Mouse (Mus musculus) intestine, embryonic 14.5 days (tissue): ENCODE measurements around the gene Timm44. TPM values are rescaled to one million over a fixed set of nuclear protein-coding genes. Genes with fewer than 3 reads are reported as not detected.
A peak's percentile ranks its signal among the peaks of the same experiment; 100 is the strongest.

Source experiments
- ATAC-seq: fragments of 200-750 bp; cut with Nextera tagmentation; replicated peaks from 2 replicates; pipeline ENCODE4 v1.8.0; 2017; ENCODE audit warnings: low read depth, moderate number of reproducible peaks, moderate TSS enrichment, moderate library complexity; ENCODE audit not compliant: low FRiP score, low TSS enrichment
- DNase-seq: peaks from one replicate; pipeline ENCODE4 v3.0.0-alpha.2; 2018; ENCODE audit warnings: low spot score
- H3K27ac ChIP-seq: fragments of 300-500 bp; sonication (generic); 2 replicates; pipeline ENCODE4 v1.5.1; 2014; ENCODE audit warnings: low read depth, mild to moderate bottlenecking, control low read depth
- H3K27me3 ChIP-seq: fragments of 300-500 bp; sonication (generic); replicated peaks from 2 replicates; pipeline ENCODE4 v1.6.1; 2014; ENCODE audit warnings: low read length, control low read depth; ENCODE audit not compliant: control insufficient read depth, insufficient read depth
- H3K36me3 ChIP-seq: fragments of 300-500 bp; sonication (generic); 2 replicates; pipeline ENCODE4 v1.6.1; 2014; ENCODE audit warnings: low read length, control low read depth; ENCODE audit not compliant: control insufficient read depth, insufficient read depth
- H3K4me1 ChIP-seq: fragments of 300-500 bp; sonication (generic); replicated peaks from 2 replicates; pipeline ENCODE4 v1.6.1; 2014; ENCODE audit warnings: low read length, control low read depth, mixed read lengths; ENCODE audit not compliant: control insufficient read depth, insufficient read depth
- H3K4me2 ChIP-seq: fragments of 300-500 bp; sonication (generic); 2 replicates; pipeline ENCODE4 v1.6.1; 2014; ENCODE audit warnings: low read length
- H3K4me3 ChIP-seq: fragments of 300-500 bp; sonication (generic); 2 replicates; pipeline ENCODE4 v1.5.1; 2014; ENCODE audit warnings: low read depth, low read length, control low read depth, mixed read lengths
- H3K9ac ChIP-seq: fragments of 300-500 bp; sonication (generic); 2 replicates; pipeline ENCODE4 v1.6.1; 2014; ENCODE audit warnings: mild to moderate bottlenecking, low read length
- H3K9me3 ChIP-seq: fragments of 300-500 bp; sonication (generic); 2 replicates; pipeline ENCODE4 v1.6.1; 2016; ENCODE audit warnings: low read length, control low read depth; ENCODE audit not compliant: control insufficient read depth
- WGBS: fragments of 180-500 bp; shearing (Covaris S2); extraction: QIAGEN DNeasy Blood & Tissue Kit; methylation state at CpG from one replicate; pipeline ENCODE4 v1.1.7; 2014; 5-methylcytosine and 5-hydroxymethylcytosine counted together
- polyA plus RNA-seq: library from polyadenylated mRNA; unstranded; fragments of >200 nt; fragmentation: Nextera tagmentation; extraction: Ambion mirVana; gene quantifications from 2 replicates; pipeline ENCODE4 v1.2.1, GENCODE M21; 2014

The Timm44 gene
- polyA plus RNA-seq, 1 experiment from 2014 or later, result 89.8 TPM

DNA sequence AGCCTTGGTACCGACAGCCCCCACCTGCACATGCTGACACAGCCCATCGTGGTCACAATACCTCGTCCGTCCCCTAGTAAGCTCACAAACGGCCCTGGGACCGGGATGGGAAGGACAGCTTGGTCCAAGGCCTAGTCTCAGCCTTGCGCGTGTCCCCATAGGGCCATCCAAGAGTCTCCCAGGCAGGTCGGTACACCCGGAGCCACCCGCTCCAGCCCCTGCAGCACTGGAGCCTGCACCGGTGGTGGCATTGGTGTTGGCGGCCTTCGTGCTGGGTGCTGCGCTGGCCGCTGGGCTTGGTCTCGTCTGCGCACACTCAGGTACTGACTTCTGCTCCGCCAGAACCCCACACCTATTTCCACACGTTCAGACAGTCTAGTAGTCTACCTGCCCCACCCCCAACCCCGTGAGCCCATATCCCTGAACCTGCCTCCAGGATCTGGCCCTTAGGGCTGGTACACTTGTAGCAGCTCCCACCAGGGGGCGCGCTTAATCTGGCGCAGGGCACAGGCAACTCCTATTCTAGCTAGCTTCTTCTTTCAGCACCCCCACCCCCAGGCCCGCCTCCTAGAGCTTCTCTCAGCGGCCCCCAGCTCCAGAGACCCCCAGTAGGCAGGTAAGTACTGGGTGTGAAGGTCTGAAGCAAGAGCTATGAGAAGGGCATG is 25.3 kb downstream of the Timm44 start:
- no peak overlapping the region for H3K27ac ChIP-seq
- H3K4me2 ChIP-seq, result no peak overlapping the region
- peaks cover 13% of the 10 kb centered on the region for H3K4me1 ChIP-seq
- WGBS, result 40% methylated on average over 26 of the region's 26 CpGs
- no peaks in the 10 kb centered on the region for H3K27me3 ChIP-seq
- no peak overlapping the region for H3K4me3 ChIP-seq
- H3K9me3 ChIP-seq, result no peaks in the 10 kb centered on the region
- ATAC-seq (peak; percentile 6; the same call in 1 of the 2 replicates), DNase-seq (peak; percentile 91)
- no peak overlapping the region for H3K9ac ChIP-seq
- H3K36me3 ChIP-seq, result peaks cover 51% of the 10 kb centered on the region

DNA sequence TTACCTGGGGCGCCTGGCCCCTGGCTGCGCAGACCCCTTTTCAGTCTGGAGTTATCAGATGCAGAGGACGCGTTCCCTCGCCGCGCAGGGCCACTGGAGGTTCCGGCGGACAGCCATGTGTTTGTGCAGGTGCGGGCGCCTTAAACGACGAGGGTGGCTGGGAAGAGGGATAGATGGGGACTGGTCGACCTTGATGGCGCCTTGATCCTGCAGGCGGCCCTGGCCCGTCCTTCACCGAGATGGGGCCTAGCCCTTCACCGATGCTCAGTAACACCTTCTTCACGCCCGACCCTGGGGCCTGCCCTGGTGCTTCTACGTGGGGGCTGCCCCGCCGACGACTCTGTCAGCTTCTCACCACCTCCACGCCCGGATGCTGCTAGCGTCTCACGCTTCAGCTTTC is 26.5 kb downstream of the Timm44 start:
- Histone ChIP-seq H3K36me3 (peaks cover 51% of the 10 kb centered on the region), H3K27me3 (no peaks in the 10 kb centered on the region), H3K9me3 (no peaks in the 10 kb centered on the region), H3K27ac (peak overlapping the region; percentile 24; the same call in 1 of the 2 replicates), H3K9ac (no peak overlapping the region), H3K4me3 (no peak overlapping the region), H3K4me2 (no peak overlapping the region), H3K4me1 (peaks cover 11% of the 10 kb centered on the region)
- ATAC-seq, result no peak
- WGBS, result 17% methylated on average over 29 of the region's 29 CpGs
- peak; percentile 71 for DNase-seq

DNA sequence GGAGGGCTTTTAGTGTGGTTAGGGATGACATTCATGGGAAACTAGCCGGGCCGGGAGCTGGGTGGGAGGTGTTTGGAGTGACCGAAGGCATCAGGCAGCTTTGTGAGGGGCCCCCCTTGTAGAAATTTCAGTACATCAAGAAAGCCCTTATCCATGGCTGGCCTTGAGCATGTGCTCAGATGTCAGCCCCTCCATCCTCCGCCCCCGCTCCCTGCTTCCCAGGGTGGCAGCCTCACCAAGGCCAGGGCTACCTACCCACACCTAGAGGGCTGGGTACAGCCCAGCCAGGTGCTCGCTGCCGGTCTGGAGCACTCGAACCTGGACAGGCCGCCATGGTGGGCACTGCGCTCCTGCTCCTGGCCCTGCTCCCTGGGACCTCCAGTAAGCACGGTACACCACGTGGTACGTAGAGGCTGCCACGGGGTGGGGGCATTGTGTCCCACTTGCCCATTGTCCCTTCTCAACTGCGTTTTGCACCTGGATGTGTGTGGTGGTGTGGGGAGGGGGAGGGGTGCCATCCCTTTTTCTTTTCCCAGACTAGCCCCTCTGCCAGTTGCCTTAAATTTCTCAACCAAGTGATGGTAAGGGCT is 27.7 kb downstream of the Timm44 start, which contains the start of gene Tgfbr3l:
Gene Tgfbr3l, plus strand, starts transcription at position 264 of the 590 bp plus-strand sequence.
- peaks cover 62% of the 10 kb centered on the region for H3K36me3 ChIP-seq
- no peaks in the 10 kb centered on the region for H3K9me3 ChIP-seq
- ATAC-seq (no peak), DNase-seq (no peak)
- H3K27me3 ChIP-seq, result no peaks in the 10 kb centered on the region
- no peak within 1 kb of the TSS for H3K4me2 ChIP-seq
- H3K4me1 ChIP-seq, result peaks cover 5% of the 10 kb centered on the region; the same call in 1 of the 2 replicates
- 79% methylated on average over 15 of the region's 15 CpGs for WGBS
- no peak within 1 kb of the TSS for H3K27ac ChIP-seq
- no peak within 1 kb of the TSS for H3K9ac ChIP-seq
- no peak within 1 kb of the TSS for H3K4me3 ChIP-seq

DNA sequence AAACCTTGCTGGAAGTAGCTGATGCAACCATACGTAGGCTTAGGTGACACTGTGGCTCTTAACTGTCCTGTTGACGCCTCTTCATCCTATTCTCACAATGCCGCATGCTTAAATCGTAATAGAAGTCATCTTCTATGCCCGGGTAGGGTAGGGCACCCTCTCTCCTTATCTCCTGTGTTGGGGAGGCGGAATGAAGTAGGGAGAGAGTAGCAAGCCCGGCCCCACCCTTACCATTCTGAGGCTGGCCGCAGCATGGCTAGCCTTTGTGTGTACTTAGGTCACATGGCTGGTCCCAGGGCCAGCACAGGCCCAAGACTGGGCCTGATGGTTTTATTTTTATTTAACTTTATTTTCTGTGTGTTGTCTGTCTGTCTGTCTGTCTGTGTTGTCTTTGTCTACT is 28.5 kb downstream of the Timm44 start:
- Histone ChIP-seq H3K36me3 (peaks cover 69% of the 10 kb centered on the region), H3K4me1 (peaks cover 5% of the 10 kb centered on the region; the same call in 1 of the 2 replicates), H3K9me3 (no peaks in the 10 kb centered on the region), H3K27me3 (no peaks in the 10 kb centered on the region), H3K4me3 (no peak overlapping the region), H3K4me2 (no peak overlapping the region), H3K9ac (no peak overlapping the region), H3K27ac (no peak overlapping the region)
- ATAC-seq (no peak), DNase-seq (no peak)
- 82% methylated on average over 8 of the region's 8 CpGs for WGBS

DNA sequence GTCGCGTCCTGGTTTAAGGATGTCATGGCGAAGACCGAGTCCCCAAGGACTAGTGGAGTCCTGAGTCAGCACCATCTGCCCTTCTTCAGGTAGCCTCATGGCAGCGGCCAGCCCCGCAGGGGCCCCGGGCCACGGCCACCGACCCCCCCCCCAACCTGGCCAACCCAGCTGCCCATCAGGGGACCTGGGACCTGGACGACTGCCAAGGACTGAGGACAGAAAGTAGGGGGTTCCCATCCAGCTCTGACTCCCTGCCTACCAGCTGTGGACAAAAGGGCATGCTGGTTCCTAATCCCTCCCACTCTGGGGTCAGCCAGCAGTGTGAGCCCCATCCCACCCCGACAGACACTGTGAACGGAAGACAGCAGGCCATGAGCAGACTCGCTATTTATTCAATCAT is 30.0 kb downstream of the Timm44 start:
- Histone ChIP-seq H3K4me2 (no peak overlapping the region), H3K4me1 (peaks cover 9% of the 10 kb centered on the region), H3K27ac (no peak overlapping the region), H3K4me3 (no peak overlapping the region), H3K36me3 (peaks cover 73% of the 10 kb centered on the region), H3K9ac (no peak overlapping the region), H3K9me3 (no peaks in the 10 kb centered on the region), H3K27me3 (no peaks in the 10 kb centered on the region)
- no peak for ATAC-seq
- DNase-seq, result no peak
- 88% methylated on average over 13 of the region's 13 CpGs for WGBS

DNA sequence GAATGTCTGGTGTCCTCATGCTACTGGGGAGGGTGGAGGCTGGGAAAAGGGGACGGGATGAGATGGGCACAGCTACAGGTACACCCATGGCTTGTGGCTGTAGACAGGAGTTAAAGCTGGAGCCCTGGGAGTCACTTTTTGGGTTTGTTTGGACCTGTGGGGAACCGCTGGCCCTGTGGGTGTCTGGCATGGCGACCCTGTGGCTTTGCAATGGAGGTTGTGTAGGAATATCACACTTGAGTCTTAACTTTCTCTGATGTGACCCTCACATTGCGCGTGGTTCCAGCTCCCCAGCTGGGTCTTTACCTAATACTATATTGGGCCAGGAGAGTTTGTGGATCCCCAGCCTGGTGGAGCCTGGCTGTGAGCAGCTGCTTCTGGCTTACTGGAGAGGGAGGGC is 30.7 kb downstream of the Timm44 start:
- H3K4me1 ChIP-seq, result peaks cover 11% of the 10 kb centered on the region
- 96% methylated on average over 5 of the region's 5 CpGs for WGBS
- peaks cover 72% of the 10 kb centered on the region for H3K36me3 ChIP-seq
- H3K4me3 ChIP-seq, result no peak overlapping the region
- no peak for ATAC-seq
- H3K27me3 ChIP-seq, result no peaks in the 10 kb centered on the region
- H3K9ac ChIP-seq, result no peak overlapping the region
- no peak for DNase-seq
- H3K4me2 ChIP-seq, result no peak overlapping the region
- H3K9me3 ChIP-seq, result no peaks in the 10 kb centered on the region
- no peak overlapping the region for H3K27ac ChIP-seq

DNA sequence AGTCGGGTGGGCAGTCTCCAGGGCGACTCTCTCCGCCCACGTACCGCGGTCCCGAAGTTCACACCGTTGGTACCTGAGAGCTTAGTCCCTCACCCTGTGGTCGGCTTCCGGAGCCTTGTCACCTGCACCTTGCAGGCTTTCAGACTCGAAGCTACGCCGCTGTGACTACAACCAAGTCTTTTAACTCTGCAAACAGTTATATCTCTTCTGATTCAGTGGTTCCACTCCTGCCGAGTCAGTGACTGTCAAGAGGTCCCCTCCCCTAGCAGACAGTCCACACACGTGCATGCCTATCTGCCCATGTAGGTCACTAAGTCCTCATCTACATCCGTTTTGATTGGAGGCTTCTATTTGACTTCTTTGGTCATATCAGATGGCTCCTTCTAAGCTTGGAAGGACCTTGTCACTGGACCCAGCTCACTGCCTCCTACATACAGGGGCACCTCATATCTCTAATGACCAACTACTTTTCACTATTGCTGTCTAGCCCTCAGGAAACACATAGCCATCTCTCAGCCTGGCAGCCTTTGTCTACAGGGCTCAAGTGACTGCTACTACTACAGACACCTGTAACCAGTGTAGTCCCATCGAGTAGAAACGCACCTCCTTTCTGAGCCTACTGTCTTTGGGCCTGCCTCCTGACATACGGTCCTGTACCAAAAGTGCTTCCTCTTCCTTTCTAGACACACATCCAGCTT is 36.4 kb downstream of the Timm44 start:
- Histone ChIP-seq H3K9ac (peak overlapping the region; percentile 53), H3K4me2 (peak overlapping the region; percentile 94), H3K4me1 (peaks cover 20% of the 10 kb centered on the region), H3K36me3 (peaks cover 24% of the 10 kb centered on the region), H3K27ac (peak overlapping the region; percentile 88), H3K9me3 (no peaks in the 10 kb centered on the region), H3K27me3 (no peaks in the 10 kb centered on the region), H3K4me3 (peak overlapping the region; percentile 90)
- peak; percentile 29; the same call in 1 of the 2 replicates for ATAC-seq
- 12% methylated on average over 19 of the region's 19 CpGs for WGBS
- DNase-seq, result no peak

DNA sequence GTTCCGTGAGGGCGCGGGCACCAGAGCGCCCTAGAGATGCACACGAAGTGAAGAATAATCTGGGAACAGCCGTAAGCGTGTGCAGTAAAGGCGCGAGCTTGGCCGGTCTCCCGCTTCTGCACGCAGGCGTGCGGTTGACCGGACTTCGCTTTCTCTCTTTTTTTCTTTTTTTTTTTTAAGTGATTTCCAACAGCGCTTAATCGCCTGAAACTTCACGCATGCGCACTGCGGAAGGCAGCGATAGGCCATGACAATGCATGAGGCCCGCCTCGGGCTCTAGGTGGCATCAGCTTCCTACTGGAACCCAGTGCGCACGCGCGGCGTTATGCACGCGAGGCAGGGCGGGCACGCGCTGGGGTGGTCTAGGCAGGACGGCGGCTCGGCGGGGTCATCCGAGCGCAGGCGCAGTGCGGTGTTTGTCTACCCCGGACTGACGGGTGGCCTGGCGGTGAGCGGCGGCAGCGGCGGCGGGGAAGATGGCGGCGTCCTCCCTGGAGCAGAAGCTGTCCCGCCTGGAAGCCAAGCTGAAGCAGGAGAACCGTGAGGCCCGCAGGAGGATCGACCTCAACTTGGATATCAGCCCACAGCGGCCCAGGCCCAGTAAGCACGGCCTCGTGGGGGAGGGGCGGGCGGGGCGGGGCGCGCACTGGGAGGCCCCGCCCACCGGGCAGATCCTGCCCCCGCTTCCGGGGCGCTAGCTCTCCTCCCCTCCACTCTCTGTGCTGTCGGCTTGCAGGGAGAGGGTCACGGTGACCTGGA is 37.1 kb downstream of the Timm44 start, which contains the start of the genes Map2k7 and Gm49320:
Gene Map2k7, plus strand, starts transcription at position 307 of the 759 bp plus-strand sequence.
Gene Gm49320, plus strand, starts transcription at position 432 of the 759 bp plus-strand sequence.
- Histone ChIP-seq H3K36me3 (peaks cover 16% of the 10 kb centered on the region), H3K27me3 (no peaks in the 10 kb centered on the region), H3K4me1 (peaks cover 20% of the 10 kb centered on the region), H3K9ac (peak within 1 kb of the TSS; percentile 53), H3K4me2 (peak within 1 kb of the TSS; percentile 94), H3K9me3 (no peaks in the 10 kb centered on the region), H3K27ac (peak within 1 kb of the TSS; percentile 88), H3K4me3 (peak within 1 kb of the TSS; percentile 90)
- whole genome bisulfite sequencing, result under 1% methylated on average over 68 of the region's 71 CpGs
- peak; percentile 99 for DNase-seq
- peak; percentile 93 for ATAC-seq
